Mouse (Mus musculus): ENCODE data around the gene Riok2.
A peak's percentile ranks its signal among the peaks of the same experiment; 100 is the strongest.

Gene Riok2

GRCm38 (mm10) chr17:17408137-17408536 is 34.0 kb downstream of the Riok2 start:
- no peak for DNase-seq (ENCODE audit: low read depth, low spot score)

GRCm38 (mm10) chr17:17408720-17409478 is 34.8 kb downstream of the Riok2 start:
- DNase-seq (ENCODE audit: low read depth, low spot score), result no peak

GRCm38 (mm10) chr17:17409601-17410000 is 35.5 kb downstream of the Riok2 start:
- no peak for DNase-seq (ENCODE audit: low read depth, low spot score)

GRCm38 (mm10) chr17:17411443-17411842 is 37.3 kb downstream of the Riok2 start:
- DNase-seq (ENCODE audit: low read depth, low spot score), result no peak

GRCm38 (mm10) chr17:17412176-17412575 is 38.1 kb downstream of the Riok2 start:
- no peak for DNase-seq (ENCODE audit: low read depth, low spot score)

- no peak for DNase-seq (ENCODE audit: low read depth, low spot score)
These were observed 40.1 kb downstream of the Riok2 start for GRCm38 (mm10) chr17:17414206-17414605.

- DNase-seq (ENCODE audit: low read depth, low spot score), result no peak
These were observed 50.6 kb downstream of the Riok2 start for GRCm38 (mm10) chr17:17424609-17425307.

- no peak for DNase-seq (ENCODE audit: low read depth, low spot score)
These were observed 51.3 kb downstream of the Riok2 start for GRCm38 (mm10) chr17:17425308-17425813.

GRCm38 (mm10) chr17:17425906-17426305 is 51.8 kb downstream of the Riok2 start:
- DNase-seq (ENCODE audit: low read depth, low spot score), result no peak

GRCm38 (mm10) chr17:17428888-17429287 is 54.8 kb downstream of the Riok2 start:
- DNase-seq (ENCODE audit: low read depth, low spot score), result peak; percentile 41

GRCm38 (mm10) chr17:17433679-17434078 is 59.6 kb downstream of the Riok2 start:
- DNase-seq (ENCODE audit: low read depth, low spot score), result no peak

- no peak for DNase-seq (ENCODE audit: low read depth, low spot score)
These were observed 64.6 kb downstream of the Riok2 start for GRCm38 (mm10) chr17:17438576-17439191.

GRCm38 (mm10) chr17:17441876-17442498 is 67.9 kb downstream of the Riok2 start:
- no peak for DNase-seq (ENCODE audit: low read depth, low spot score)

GRCm38 (mm10) chr17:17444297-17444886 is 70.3 kb downstream of the Riok2 start:
- DNase-seq (ENCODE audit: low read depth, low spot score), result no peak
